Mouse (Mus musculus): ENCODE results near the gene Gm45062.

The Gm45062 gene

DNA sequence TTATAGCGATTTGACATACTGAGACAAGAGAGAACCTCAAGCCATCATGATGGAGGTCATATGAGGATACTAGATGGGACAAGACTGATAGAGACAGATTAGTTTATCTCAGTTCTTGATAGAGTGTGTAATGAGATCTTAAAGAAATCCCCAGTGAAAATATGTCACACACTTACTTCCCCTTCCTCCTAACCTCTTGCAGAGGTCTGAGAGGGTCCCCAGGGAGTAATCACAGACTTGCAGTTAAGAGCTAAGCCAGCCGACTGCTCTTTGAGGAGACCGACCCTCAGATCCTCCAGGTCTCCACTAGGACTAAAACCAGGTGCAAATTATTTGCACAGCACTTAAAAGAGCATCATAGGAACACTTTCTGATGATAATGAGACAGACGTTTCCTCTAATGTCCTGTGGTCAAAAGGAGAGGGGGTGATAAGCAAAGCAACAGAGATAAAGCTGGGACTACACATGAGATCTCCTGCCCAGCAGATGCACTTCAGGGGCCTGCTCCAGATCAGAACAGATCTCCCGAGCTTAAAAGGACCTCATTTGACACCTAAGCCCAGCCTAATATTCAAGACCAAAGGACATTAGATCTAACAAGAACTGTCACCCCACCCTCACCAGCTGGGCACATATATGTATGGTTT is 372.9 kb downstream of the Gm45062 start:
- no peak for DNase-seq

DNA sequence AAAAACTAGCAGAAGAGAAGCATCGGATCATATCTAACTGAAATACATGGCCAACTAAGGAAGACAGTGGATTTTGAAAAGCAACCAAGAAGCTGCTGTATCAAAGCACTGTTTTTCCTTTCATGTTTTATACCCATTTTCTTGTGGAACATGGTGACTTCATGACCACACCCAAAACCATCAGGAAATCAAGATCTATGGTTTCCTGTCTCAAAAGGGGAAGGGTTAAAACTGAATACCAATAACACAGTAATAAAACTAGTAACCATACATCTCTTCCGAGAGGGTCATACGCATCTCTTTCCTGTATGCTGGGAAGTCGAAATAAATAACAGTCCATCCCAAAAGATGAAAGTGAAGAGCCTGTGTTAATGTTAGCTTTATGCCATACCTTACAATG is 373.5 kb downstream of the Gm45062 start:
- no peak for DNase-seq

DNA sequence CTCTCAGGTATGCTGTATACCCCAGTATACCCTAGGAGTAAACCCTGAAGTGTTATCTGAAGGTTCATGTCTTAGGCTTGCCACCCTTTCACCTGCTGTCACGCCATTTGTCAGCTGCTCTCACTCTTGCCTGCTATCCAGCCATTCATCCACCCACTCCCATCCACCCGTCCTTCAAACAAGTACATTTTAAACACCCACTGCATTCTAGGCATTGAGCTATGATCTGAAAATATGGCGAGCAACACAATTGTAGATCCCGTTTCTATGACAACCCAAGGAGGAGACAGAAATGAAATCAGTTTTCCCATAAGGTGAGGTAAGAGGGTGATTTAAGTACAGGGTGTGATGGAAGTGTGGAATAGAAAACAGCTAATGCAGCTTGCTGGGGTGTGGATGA is 378.9 kb downstream of the Gm45062 start:
- no peak for DNase-seq

DNA sequence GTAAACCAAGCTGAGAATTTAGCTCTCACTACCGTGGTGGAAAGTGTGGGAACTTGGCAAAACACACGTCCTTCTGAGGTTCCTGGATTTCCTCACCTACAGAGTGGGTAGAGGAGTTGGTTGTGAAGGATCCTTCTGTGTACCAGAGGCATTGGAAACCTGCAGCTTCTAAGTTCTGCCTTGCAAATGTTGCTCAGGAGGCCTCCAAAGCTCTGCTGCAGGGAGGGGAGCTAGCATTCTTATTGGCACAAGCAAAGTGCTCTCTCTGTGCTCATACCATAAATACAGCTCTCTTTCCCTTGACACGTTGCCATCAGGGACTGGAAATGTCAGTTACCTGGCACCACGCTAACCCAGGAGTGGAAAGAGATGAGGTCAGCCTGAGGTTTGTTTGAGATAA is 379.6 kb downstream of the Gm45062 start:
- no peak for DNase-seq

DNA sequence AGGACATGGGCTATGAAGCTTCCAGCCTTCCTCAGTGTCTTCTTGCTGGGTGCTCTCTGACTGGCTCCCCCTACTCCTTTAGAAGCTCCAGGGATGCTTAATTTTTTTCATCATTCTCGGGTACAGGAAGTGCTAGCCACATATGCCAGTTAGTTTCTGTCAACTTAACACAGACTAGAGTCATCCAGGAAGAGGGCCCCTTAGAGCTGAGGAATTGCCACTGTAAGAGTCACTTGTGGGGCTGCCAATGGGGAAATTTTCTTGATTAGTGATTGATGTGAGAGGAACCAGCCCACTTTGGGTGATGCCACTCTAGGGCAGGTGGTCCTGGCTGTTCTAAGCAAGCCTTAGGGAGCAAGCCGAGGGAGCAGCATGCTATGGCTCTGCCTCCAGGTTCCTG is 380.3 kb downstream of the Gm45062 start:
- DNase-seq: no peak

DNA sequence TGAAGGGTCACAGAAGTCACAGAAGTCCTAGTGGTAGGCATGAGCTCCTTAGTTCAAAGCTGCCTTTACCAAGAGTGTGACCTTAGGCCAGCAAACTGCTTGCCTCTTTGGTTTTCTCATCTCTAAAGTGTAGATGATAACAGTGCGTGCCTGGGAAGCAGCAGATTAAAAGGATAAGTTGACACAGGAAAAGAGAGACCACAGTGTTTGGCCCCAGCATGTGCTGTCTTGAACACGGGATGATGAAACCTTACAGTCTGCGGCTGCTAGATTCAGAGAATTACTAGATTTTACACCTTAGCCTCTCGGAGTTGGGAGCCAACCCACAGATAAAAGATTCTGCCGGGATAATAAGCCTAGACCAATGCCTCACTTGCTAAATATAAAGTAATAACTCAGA is 381.6 kb downstream of the Gm45062 start:
- DNase-seq: no peak

DNA sequence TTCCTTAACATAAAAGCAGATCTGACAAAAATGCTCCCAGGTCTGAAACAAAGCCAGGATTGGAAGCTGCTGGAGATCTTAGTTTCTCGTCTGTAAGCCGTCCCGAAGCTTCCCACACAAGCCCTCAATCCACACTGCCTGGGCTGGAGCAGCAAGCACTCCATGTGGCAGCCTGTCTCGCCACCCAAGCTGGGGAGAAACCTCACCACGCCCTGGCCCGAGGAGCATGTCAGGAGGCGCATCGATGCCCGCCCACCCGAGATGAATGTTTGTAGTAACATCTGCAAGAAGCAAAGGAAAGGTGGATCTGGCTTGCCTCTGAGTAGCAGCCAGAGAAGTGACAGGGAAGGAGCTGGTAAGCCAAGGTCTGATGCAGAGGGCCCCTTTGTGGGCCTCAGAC is 385.5 kb downstream of the Gm45062 start:
- no peak for DNase-seq

DNA sequence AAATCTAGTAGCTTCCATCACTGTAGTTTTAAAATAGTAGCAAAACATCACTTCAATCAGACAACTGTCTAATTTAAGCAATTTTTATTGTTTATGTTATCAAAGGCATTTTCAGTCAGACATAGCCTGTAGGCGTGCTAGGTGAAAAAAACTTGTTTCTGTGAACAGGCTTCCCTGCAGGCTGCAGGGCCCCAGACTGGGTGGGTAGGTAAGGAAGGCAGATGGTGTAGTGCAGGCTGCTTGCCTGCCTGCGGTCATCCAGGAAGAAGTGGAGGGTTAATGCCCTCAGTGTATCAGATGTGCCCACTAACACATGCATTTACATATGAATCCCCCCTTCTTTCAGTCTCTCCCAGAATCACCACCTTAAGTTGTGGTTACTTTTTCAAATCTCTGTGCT is 386.5 kb downstream of the Gm45062 start:
- DNase-seq: no peak
